Mouse (Mus musculus) kidney, adult 9 months (tissue): ENCODE measurements at regions not wholly inside any gene's neighbourhood (a gene's known extent, or its start where the extent isn't known, plus 50 kb on each side); places are given as distances from the start of the nearest gene placed in this dataset.
A peak's percentile ranks its signal among the peaks of the same experiment; 100 is the strongest.

Experiments
- DNase-seq: peaks from one replicate; pipeline ENCODE4 v3.0.0; 2022

DNA sequence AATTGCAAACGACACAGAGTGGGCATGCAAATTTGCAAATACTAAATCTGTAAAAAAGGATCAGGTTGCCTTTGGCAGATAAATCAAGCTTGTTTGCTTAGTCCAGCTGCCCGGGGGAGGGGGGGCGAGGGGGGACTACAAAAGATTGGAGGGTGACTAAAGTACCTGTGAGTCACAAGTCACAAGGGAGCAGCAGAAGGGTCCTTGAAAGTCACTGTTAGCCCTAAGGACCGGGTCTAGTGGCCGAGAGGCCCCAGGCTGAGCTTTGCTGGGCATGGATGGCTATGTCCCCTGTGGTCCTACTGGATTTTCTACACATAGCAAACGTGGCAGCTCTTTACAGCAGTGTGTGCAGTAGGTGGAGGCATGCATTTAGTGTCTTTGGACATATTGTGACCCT, 118.4 kb upstream of the Pitx1 start:
- no peak for DNase-seq

DNA sequence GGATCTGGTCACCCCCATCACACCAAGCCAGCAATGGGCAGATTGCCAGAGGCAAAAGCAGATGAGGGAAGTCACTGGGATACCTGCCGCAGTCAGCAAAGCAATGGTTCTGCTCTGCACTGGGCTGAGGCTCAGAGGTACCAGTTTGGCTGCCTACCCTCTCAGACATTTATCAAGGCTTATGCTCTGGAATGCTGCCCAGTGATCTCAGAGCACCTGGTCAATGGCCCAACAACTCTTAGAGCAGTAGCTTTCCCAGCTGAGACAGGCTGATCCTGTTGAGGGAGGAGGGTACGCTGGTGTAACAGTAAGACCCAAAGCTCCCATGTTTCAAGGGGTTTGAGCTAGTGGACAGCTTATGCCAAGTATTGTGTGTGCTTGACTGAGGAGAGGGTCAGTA, 117.4 kb upstream of the Pitx1 start:
- DNase-seq, result no peak

DNA sequence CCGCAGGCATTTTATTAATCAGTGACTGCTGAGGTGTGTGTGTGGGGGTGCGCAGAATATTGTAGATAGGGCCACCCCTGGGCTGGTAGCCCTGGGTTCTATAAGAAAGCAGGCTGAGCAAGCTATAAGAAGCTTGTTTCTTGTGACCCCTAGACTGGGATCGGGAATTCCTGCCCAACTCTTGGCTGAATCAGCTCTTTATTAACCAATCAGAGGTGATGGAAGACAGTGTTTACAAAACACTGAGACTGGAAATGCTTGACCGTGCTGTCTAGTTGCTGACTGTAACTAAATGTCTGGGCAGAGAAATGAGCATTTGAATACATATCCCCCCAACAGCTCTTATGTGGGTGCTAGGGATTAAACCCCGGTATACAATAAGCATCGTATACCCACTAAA, 114.8 kb upstream of the Pitx1 start:
- DNase-seq, result no peak

DNA sequence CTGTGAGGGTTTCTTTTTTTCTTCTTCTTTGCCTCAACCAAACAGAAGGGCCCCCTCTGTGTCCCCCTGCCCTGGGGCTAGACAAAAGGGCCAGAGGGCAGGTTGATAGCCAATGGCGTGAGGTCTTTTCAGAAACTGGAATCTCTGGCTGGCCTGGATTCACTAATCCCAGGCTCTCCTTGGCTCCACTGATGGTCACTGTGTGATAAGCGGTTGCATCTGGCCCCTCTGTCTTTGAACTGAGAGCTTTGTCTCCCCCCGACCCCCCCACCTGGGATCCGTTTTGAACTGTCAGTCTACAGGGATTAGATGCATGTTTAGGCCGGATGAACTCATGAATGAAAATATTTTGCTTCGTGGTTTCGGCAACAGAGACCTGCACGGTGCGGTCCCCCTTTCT, 112.6 kb upstream of the Pitx1 start:
- no peak for DNase-seq

DNA sequence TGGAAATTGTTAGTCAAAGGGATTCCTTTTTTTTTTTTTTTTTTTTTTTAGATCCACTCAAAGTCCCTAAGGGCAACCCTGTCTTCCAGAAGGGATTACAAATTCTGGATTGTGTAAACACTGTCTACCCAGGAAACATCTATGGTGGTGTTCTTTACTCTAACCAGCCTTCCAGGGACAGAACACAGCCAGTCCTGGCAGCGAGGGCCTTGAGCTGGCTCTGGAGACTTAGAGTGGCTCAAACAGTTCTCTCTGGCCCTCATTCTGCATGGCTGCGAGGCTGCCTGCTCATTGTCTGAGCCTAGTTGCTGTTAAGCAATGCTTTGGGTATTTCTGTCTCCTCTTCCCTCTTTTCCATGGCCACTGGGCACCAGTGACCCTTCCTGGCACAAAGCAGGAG, 112.2 kb upstream of the Pitx1 start:
- DNase-seq, result no peak

DNA sequence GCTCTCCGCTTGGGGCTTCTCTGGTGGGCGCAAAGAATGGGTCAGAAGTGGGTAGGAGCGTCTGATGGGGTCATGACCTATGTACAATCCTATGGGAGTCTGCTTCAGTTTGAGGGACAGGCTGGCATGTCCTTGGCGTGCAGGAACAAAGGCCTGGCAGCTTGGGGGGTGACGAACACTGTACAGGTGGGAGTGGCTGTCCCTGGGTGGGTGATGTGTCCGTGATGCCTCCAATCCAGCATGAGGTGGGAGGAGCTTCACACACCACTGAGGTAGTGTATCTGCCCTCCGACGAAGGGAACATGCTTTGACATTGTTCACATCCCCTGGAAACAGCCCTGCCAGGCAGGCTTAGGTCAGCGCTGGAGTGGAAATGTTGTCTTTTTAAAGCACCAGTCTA, 101.4 kb upstream of the Pitx1 start:
- DNase-seq, result no peak

DNA sequence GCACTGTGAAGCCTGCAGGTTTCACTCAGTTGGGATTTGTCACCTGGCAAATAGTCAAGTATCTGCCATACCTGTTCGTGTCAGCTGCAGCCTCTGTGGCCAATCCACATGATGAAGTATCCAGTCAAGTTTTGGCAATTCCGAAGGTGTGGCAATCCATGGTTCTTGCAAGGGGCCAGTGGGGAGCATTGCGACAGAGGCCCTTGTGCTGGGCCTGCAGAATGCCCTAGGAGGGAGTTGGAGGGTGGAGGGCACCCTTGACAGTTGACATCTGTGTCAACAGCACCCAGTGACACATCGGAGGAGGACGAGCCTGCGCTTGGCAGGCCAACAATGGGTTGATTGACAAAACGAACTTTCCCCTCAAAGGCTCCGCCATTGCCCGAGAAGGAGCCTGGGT, 101.0 kb upstream of the Pitx1 start:
- DNase-seq, result no peak

DNA sequence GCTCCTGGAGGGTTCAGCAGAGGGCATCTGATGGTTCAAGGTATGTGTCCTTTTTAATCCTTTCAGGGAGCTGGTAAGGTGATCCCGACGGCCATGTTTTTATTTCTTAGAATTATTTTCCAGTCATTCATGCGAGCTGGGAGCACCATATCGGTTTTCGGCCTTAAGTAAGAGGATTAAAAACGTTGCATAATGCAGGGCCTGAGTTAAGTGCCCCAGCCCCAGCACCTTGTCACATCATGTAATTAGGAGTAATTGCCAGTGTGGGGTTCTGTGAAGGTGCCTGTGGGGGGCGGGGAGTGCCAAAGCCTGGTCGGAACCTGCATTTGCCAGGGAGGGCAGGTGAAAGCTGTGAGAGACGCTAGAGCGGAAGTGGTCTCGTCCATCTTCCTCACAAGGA, 94.6 kb upstream of the Pitx1 start:
- no peak for DNase-seq

DNA sequence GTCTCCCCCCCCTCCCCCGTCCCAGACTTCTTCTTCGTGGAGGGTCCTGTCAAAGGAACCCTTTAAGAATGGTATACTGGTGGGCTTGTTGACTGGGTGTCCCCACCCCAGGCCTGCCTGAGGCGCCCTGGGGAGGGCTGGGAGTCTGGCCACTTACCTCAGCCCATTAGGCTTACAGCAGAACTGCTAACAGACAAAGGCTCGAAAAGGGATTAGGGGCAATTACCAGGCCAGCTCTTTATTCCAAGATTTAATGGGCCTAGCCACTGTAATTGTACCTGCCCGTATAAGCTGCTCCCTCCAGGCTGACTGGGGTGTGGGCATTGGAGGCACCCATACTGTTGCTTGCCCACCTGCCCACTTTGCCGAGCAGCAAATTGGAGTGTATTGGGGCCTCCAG, 93.8 kb upstream of the Pitx1 start:
- DNase-seq, result no peak

DNA sequence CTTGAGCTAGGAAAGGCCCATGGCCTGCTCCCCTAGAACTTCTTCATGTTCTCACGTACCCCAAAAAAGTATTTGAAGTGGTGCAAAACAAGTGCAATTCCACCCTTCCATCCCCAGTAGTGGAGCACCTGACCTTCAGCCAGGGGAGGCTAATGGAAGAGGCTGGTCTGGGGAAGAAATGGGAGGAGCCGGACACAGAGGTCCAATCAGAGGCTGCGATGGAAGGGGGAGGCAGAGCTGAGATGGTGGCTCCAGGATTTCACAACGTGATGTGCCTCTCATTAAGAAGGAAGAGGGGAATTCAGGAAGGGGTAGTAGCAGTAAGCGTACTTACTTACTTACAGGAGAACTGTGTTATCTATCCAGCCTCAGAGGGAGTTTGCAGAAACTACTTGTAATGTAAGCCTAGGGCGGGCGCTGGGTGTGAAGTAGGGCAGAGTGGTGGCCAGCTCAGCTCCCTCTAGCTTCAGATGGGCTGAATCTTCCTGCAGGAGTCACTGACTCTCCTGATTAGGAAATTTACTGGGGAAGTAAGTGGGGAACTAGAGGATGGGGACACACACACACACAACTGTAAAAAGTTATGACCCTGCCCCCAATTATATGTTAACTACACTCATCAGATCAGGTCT, 87.6 kb upstream of the Pitx1 start:
- DNase-seq, result peak; percentile 8

DNA sequence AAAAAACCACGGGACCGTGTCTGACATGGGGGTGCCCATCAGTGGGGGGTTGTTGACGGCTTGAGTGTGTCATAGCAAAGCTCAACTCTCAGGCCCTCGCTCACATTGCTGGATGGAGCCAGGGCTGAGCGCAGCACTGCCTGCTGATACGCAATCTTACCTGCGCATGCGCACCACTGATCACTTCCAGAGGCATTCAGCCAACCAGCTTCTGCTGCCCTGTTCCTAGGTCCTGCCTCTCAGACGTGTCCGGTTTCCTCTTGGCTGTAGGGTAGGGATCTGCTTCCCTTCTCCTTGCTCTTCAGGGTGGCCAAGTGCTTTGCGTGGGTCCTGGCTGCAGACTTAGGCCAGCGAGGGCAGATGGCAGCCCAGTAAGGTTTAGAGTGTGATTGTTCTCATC, 81.3 kb upstream of the Pitx1 start:
- no peak for DNase-seq

DNA sequence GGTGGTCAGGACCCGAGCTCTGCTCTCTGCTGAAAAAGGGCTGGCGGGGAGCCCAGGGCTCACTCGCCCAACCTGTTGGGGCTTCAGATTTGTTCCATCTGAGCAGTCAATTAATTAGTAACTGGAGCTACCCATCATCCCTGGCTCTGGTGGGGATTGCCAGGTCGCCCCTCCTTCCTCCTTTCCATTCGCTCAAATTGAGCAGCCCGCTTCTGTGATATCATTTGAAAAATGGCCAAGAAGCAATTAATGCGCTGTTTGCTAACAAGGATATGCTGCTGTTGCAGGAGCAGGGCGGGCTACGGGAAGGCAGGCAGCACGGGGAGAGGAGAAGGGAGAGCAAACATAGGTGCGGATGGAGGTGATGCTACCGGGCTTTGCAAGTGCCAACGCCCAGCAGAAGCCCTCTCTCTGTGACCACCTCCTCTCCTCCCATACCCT, 76.3 kb upstream of the Pitx1 start:
- peak; percentile 83 for DNase-seq

DNA sequence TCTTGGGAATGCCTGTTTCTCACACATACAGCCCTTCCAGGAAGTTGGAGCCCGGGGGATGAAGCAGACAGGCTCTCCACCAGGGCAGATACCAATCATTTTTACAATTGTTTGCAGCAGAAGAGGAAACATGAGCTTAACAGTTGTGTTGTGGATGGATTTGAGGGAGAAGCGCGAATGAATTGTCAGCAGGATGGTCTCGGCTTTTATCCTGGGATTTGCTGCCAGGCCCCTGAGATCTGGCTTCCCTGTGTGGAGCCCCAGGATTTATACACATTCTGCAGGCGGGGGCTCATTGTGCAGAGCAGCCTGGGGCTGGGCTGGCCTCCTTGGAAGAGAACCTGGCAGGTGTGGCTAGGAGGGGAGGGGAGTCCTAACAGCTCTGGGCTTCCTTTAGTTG, 73.9 kb upstream of the Pitx1 start:
- no peak for DNase-seq

DNA sequence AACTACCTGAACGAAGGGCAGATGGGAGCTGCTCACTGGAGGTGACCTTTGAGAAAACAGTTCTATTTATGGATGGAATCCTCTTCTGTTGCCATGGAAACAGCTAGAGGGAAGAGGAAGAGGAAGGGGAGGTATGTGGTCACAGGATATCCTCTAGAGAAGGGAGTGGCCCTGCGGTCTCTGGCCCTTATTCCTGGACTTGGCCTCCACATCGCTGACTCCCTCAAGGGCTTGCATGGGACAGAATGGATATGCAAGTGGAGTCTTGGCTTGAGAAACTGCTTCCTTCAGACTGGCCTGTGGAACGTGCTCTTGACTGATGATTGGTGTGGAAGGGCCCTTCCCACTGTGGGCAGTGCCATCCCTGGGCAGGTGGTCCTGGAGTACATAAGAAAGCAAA, 68.9 kb upstream of the Pitx1 start:
- no peak for DNase-seq

DNA sequence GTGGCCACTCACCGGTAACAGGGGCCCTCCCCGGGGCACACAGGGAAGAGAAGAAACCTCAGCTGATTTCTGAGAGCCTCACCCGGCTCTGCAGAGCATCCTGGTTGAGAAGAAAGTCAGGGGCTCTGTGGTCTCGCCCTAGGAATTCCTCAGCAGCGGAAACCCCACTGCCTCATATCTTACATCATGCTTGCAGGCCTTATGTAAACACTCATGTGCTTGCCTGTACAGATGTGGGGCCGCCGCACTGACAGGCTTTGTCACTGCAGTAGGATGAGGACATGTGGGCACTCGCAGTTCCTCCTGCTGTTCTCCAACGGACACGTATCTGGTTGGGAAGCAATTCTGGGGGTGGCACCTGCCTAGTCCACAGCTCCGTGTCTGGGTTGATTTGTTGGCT, 66.3 kb upstream of the Pitx1 start:
- no peak for DNase-seq

DNA sequence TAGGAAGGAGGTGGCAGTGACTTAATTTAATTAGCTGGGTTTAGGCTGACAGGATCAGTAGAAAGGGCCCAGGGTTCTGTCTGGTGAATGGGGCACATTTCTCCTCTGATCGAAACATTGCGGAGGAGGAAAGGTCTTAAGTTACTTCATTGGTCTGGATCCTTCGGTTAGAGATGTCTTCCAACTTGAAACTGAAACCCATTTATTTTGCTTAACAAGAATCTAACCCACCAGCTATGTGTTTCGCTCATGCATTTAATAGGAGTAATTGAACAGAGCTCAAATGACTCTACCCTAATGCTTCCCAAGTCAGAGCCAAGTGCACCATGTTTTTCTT, 64.2 kb upstream of the Pitx1 start:
- no peak for DNase-seq

DNA sequence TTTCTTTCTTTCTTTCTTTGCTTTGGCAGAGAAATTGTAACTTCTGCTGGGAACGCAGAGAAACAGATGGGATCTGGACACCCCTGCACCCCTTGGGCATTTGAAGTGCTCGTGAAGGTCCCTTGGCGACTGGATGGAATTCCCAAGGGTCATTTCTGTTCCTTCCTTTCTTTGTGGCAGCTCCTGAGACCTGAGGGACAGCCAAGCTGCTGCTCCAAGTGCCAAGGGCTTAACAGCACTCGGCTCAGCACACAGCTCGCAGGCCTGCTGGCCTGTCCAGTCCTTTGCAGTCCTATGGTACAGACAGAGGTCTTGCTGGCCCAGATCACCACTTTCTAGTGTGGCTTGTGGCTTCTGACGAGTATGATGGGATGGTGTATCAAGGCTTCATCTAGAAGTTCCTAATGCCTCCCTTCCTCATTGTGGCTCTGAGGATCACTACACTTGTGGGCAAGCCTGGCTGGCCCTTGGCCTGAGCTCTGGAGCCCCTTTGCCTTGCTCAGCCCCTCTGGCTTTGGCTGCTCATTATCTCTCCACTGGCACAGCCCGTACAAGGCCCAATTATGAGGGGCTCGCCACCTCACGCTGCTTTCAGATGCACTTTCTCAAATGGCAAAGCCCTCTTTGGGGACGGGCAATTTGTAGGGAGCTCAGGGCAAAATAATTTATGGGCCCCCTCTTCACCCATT, 63.7 kb upstream of the Pitx1 start:
- no peak for DNase-seq

DNA sequence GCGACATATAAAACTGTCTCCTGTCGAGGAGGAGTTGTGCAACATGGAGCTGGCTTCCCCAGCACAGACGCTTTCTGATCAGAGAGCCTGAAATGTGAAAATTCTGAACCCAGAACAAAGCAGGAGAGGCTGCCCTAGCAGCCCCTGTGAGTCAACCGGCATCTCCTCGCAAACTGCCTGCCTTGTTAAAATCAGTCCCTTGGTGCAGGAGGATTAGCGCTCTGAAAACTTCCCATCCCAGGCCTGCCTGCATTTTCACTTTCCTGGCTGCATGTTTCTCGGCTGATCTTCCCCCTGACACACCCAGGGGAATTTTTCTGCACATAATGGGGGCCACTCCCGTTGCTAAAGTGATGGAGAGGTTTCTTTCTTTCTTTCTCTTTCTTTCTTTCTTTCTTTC, 63.0 kb upstream of the Pitx1 start:
- no peak for DNase-seq

DNA sequence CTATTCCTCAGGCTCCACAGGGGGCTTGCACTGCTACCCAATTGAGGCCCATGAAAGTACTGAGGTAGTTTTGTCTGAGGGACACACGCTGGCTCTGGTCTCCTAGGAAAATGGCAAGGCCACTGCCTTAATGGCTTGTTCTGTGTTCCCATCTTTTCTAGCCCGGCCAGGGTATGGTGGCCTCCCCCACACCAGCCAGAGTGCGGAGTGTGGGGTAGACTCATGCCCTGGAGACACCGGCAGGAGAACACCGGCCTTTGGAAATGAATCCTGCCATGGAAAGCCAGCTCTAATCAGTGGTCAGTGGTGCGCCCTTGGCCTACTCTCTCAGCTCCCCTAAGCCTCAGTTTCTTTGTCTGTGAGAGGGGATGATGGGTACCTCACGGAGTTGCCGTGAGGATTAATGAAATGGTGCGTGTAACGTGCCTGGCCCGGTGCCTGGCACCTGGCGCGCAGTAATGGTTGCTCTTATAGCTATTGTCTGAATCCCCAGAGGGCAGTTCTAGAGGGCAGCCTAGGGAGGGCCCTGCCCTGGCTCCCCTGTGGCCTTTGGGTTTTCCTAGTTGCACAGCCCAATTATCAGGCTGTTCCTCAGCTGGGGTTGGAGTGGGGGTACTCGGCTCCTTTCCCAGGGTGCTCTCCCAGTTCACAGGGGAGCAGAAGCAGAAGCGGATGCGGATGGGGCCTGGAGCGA, 62.4 kb upstream of the Pitx1 start:
- DNase-seq, result no peak

DNA sequence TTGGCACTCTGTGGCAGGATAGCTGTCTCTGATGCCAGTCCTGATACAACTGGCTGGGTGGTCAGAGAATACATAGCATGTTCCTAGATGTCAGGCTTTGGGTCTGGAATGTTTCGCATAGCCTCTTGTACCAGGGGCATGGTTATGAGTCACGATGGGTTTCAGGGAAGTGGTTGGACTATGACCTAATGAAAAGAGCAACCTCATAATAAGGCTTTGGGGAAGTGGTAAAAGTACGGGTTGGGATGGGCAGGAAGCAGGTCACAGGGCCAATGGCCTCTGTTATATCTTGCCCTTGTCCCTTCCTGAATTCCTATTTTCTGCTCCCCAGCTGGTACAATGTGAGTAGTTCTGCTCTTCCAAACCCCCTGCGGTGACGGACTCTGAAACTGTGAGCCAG, 59.5 kb upstream of the Pitx1 start:
- no peak for DNase-seq

DNA sequence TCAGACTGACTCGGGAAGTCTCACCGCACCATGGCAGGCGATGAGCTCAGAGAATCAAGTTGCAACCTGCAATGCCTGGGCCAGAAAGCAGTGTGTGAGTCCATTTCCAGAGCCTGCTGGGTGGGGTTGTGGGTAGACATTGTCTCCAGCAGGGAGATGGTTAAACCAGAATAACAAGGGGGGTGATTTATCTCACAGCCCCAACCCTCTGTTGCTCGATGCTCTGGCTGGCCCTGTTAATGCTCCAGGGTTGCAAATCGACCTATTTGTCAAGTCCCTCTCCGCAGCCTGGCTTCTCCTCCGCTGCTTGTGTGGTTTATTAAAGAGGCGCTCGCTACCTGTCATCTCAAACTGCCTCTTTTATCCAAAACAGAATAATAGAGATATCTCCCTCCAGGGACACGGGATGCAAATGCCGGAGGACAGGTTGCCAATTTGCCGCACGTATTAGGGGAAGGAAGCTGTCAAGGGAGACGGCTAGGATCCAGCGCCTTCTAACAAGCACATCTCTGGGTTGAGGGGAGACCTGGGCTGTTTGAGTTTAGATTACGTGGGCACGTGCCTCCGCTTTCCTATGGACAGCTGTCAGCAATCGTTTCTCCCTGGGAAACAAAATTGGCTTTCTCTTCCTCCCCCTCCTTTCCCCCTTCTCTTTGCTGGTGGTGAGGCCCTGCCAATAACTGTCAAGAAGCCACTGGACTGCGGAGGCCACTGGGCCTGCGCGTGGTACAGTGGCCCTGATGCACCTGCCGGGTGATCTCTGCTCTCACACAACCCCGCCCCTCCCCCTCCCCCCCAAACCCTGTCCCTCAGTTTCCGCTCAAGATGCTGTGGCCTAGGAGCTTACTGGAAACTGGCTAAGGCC, 57.4 kb upstream of the Pitx1 start:
- no peak for DNase-seq

DNA sequence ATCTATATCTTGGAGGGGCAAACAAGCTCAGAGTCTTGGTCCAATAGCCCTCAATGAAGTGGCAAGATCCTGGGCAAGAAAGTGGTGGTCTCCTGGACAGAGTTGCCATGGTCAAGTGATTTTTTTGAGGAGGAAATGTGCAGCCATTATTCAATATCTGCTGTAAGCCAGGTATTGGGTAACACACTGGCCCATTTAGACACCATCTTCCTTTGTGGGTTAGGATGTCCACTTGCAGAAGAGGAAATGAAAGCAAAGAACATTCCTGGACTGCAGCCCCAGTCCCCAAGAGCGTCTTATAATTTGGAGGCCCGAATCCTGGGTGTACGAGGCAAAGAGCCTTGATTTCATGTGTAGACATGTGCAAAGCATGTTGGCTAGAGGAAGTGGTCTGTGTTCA, 56.3 kb upstream of the Pitx1 start:
- DNase-seq, result no peak

DNA sequence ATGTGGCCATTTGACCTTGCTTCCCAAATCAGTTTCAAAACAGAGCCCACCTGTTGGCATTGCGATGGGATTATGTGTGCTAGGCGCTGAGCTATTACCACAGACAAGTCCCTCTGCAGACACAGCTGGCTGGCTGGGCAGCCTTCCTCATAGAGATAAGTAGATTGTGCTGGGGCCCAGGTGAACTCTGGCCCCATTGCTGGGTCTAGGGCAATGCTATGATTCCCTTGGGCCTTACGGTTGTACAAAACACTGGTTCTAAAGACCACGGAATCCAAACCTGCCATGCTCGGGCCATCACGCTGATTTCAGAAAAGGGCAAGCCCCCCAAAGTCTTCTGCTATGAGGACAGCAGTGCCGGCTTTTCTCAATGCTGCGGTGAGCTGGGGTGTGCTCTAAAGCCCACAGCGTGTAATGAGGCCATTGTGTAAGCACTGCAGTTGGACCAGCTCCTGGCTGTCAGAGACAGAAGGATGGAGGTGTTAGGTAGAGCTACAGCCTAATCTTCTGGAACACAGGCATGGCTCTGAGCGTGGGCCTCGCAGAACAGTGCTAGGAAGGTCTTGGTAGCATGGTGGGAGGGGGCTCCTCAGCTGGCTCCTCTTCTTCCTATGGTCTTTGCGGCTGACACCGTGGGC, 51.2 kb upstream of the Pitx1 start:
- DNase-seq, result no peak
